Mouse (Mus musculus) midbrain, embryonic 16.5 days (tissue): Measurements from ENCODE around the gene Prkar2b. TPM values are rescaled to one million over a fixed set of nuclear protein-coding genes. Genes with fewer than 3 reads are reported as not detected.

ENCODE experiments used
- ATAC-seq: fragments of 200-750 bp; cut with Nextera tagmentation; 2 replicates; pipeline ENCODE4 v1.8.0; 2017; ENCODE audit warnings: moderate TSS enrichment
- H3K27ac ChIP-seq: fragments of 300-500 bp; sonication (generic); 2 replicates; pipeline ENCODE4 v1.5.1; 2014; ENCODE audit warnings: mild to moderate bottlenecking, low read length, mixed read lengths
- H3K27me3 ChIP-seq: fragments of 300-500 bp; sonication (generic); 2 replicates; pipeline ENCODE4 v1.6.1; 2014; ENCODE audit warnings: low read depth, low read length, mixed read lengths; ENCODE audit not compliant: control insufficient read depth, insufficient read depth
- H3K36me3 ChIP-seq: fragments of 300-500 bp; sonication (generic); 2 replicates; pipeline ENCODE4 v1.6.1; 2014; ENCODE audit warnings: mild to moderate bottlenecking, low read length, moderate library complexity, mixed read lengths; ENCODE audit not compliant: control insufficient read depth, insufficient read depth
- H3K4me1 ChIP-seq: fragments of 300-500 bp; sonication (generic); 2 replicates; pipeline ENCODE4 v1.6.1; 2014; ENCODE audit warnings: mild to moderate bottlenecking, low read length, mixed read lengths; ENCODE audit not compliant: control insufficient read depth, insufficient read depth
- H3K4me2 ChIP-seq: fragments of 300-500 bp; sonication (generic); 2 replicates; pipeline ENCODE4 v1.6.1; 2014; ENCODE audit warnings: mild to moderate bottlenecking, low read length, mixed read lengths
- H3K4me3 ChIP-seq: fragments of 300-500 bp; sonication (generic); 2 replicates; pipeline ENCODE4 v1.5.1; 2014; ENCODE audit warnings: low read depth, mild to moderate bottlenecking, low read length, moderate library complexity, mixed read lengths
- H3K9ac ChIP-seq: fragments of 300-500 bp; sonication (generic); 2 replicates; pipeline ENCODE4 v1.6.1; 2014; ENCODE audit warnings: low read depth, low read length, mixed read lengths
- H3K9me3 ChIP-seq: fragments of 300-500 bp; sonication (generic); replicated peaks from 2 replicates; pipeline ENCODE4 v1.6.1; 2014; ENCODE audit warnings: mild to moderate bottlenecking, low read length, mixed read lengths; ENCODE audit not compliant: control insufficient read depth, poor library complexity, severe bottlenecking
- WGBS: fragments of 180-500 bp; shearing (Covaris S2); extraction: QIAGEN DNeasy Blood & Tissue Kit; methylation state at CpG from one replicate; pipeline ENCODE4 v1.1.7; 2014; 5-methylcytosine and 5-hydroxymethylcytosine counted together
- polyA plus RNA-seq: library from polyadenylated mRNA; unstranded; fragments of >200 nt; fragmentation: Nextera tagmentation; extraction: Ambion mirVana; gene quantifications from 2 replicates; pipeline ENCODE4 v1.2.1, GENCODE M21; 2015

Gene Prkar2b
- polyA plus RNA-seq, 1 experiment from 2014 or later, result 149 TPM

- Histone ChIP-seq H3K9me3 (peaks cover 3% of the 10 kb centered on the region; the same call in 1 of the 2 replicates), H3K4me2 (no peak overlapping the region), H3K27me3 (no peaks in the 10 kb centered on the region), H3K4me3 (no peak overlapping the region), H3K4me1 (no peaks in the 10 kb centered on the region), H3K27ac (no peak overlapping the region), H3K9ac (no peak overlapping the region), H3K36me3 (no peaks in the 10 kb centered on the region)
- ATAC-seq, result no peak
- WGBS, result 85% methylated on average over 5 of the region's 5 CpGs
These were observed 52.4 kb downstream of the Prkar2b start for GRCm38 (mm10) chr12:32008728-32009127.

GRCm38 (mm10) chr12:32007646-32008045, 53.5 kb downstream of the Prkar2b start:
- H3K4me1 ChIP-seq, result no peaks in the 10 kb centered on the region
- no peak overlapping the region for H3K9ac ChIP-seq
- WGBS, result 68% methylated on average over 4 of the region's 4 CpGs
- no peaks in the 10 kb centered on the region for H3K36me3 ChIP-seq
- H3K4me2 ChIP-seq, result no peak overlapping the region
- no peaks in the 10 kb centered on the region for H3K27me3 ChIP-seq
- H3K9me3 ChIP-seq, result peaks cover 3% of the 10 kb centered on the region; the same call in 1 of the 2 replicates
- H3K4me3 ChIP-seq, result no peak overlapping the region
- no peak overlapping the region for H3K27ac ChIP-seq
- ATAC-seq, result peak; percentile 52; the same call in 1 of the 2 replicates

DNA sequence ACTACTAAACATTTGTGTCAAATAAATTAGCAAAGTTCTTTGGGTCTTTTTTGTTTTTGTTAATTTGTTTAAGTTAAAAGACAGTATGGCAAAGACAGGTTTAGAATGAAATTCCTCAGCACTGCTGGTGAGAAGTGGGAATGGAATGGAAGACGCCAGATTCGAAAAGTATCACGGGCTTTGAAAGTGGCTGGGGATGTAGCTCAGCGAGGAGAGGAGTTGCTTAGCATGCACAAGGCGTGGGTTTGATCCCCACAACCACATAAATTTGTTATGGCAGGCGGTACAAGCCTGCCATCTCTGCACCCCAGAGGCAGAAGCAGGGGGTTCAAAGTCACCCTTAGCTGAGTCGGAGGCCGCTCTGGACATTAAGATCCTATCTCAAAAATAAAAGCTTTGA, 54.1 kb downstream of the Prkar2b start:
- no peak overlapping the region for H3K4me2 ChIP-seq
- WGBS, result 88% methylated on average over 8 of the region's 8 CpGs
- peaks cover 3% of the 10 kb centered on the region; the same call in 1 of the 2 replicates for H3K9me3 ChIP-seq
- ATAC-seq, result no peak
- no peaks in the 10 kb centered on the region for H3K4me1 ChIP-seq
- H3K36me3 ChIP-seq, result no peaks in the 10 kb centered on the region
- no peak overlapping the region for H3K9ac ChIP-seq
- no peaks in the 10 kb centered on the region for H3K27me3 ChIP-seq
- H3K27ac ChIP-seq, result no peak overlapping the region
- no peak overlapping the region for H3K4me3 ChIP-seq

DNA sequence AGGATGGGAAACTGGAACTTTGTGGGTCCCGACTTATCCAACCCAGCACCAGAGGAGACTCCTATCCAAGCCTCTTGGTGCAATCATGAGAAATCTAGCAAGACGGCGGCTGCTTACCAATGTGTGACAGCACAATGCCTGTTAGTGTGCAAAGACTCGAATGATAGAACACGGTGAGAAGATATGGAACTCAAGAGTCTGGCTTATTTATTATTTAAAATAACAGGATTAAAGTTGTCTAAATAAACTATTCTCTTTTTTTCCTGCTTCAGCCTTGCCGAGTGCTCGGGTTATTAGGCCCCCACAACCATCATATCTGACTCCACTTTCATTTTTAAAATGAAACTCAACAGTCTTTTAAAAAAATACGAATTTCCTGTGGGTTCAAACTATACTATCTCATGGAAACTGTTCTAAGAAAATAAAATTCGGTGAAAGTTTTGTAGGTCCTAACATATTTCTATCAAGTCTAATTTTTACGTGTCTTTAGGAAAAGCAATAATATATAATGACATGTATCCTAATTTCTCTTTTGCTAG, 54.6 kb downstream of the Prkar2b start:
- Histone ChIP-seq H3K4me1 (no peaks in the 10 kb centered on the region), H3K4me3 (no peak overlapping the region), H3K27ac (no peak overlapping the region), H3K36me3 (no peaks in the 10 kb centered on the region), H3K27me3 (no peaks in the 10 kb centered on the region), H3K4me2 (no peak overlapping the region), H3K9me3 (peaks cover 3% of the 10 kb centered on the region; the same call in 1 of the 2 replicates), H3K9ac (no peak overlapping the region)
- WGBS, result 90% methylated on average over 10 of the region's 10 CpGs
- ATAC-seq, result no peak

DNA sequence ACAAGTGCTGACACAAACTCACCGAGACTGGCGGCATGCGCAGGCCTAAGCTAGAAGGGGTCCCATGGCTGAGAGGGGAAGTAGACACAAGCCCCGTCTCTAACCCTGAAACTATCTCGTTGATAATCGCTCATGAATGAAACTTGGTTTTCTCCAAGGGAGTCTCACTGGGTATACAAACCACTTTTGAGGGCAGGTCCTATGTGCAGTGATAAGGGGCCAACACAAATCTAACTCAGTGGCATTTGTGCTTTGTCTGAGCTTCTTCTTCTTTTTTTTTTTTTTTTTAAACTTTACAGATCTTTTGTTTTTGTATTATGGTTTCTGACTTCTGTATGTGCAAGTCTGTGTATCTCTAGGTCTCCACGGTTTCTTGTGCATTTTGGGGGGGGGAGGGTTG, 60.6 kb downstream of the Prkar2b start:
- no peak overlapping the region for H3K4me3 ChIP-seq
- H3K9me3 ChIP-seq, result peaks cover 3% of the 10 kb centered on the region; the same call in 1 of the 2 replicates
- ATAC-seq, result no peak
- H3K27me3 ChIP-seq, result no peaks in the 10 kb centered on the region
- no peak overlapping the region for H3K4me2 ChIP-seq
- no peaks in the 10 kb centered on the region for H3K4me1 ChIP-seq
- no peak overlapping the region for H3K9ac ChIP-seq
- no peak overlapping the region for H3K27ac ChIP-seq
- no peaks in the 10 kb centered on the region for H3K36me3 ChIP-seq
- WGBS, result 91% methylated on average over 7 of the region's 7 CpGs

DNA sequence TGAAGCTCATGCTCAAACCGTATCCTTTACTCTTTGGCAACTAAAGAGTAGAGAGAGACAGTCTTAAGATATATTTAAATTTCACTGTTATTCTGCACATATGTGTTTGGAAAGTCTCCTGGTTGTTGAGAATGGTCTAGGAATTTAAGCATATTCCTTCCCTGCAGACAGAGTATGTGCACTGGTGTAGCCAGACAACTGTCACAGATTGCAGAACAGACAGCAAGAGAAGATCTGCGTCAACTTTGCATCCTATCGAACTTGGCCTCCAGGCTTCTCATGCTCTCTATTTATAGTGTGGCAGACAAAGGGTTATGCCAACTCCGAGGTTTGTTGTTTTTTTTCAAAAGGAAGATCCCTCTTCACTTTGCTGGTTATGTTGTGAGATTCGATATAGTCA, 62.4 kb downstream of the Prkar2b start:
- ATAC-seq, result no peak

DNA sequence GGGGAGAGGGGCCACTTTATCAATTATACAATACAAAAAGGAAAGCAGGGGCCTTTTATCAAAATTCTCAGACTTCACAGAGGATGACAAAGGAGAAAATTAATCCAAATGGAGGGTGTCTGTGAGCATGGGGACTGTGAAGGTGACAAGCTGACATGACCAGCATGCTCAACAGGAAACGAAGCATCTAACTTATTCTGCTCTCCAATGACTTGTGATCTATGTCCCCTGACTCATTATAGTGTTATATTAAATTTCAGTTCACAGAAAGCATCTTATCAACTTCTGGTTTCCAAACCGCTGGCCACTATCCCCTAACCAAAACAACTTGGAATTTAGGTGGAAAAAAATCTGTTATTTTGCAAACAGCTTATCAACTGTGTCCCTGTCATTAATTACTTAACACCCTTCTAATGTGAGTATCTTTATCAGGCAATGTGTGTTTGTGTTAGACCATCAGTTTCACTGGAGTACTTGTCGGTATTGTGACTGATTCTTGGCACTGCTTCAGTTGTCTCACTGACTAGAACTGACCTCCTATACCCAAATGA, 63.7 kb downstream of the Prkar2b start:
- Histone ChIP-seq H3K9ac (no peak overlapping the region), H3K36me3 (peaks cover 3% of the 10 kb centered on the region; the same call in 1 of the 2 replicates), H3K27me3 (no peaks in the 10 kb centered on the region), H3K4me2 (no peak overlapping the region), H3K27ac (no peak overlapping the region), H3K4me3 (no peak overlapping the region), H3K4me1 (no peaks in the 10 kb centered on the region), H3K9me3 (no peaks in the 10 kb centered on the region)
- no peak for ATAC-seq
- 76% methylated on average over 3 of the region's 3 CpGs for WGBS

More for the DNA sequence above, 62.4 kb downstream of the Prkar2b start:
- no peak overlapping the region for H3K27ac ChIP-seq
- H3K9ac ChIP-seq, result no peak overlapping the region
- H3K4me1 ChIP-seq, result no peaks in the 10 kb centered on the region
- 81% methylated on average over 5 of the region's 5 CpGs for WGBS
- no peaks in the 10 kb centered on the region for H3K9me3 ChIP-seq
- H3K27me3 ChIP-seq, result no peaks in the 10 kb centered on the region
- H3K4me3 ChIP-seq, result no peak overlapping the region
- H3K4me2 ChIP-seq, result no peak overlapping the region
- H3K36me3 ChIP-seq, result no peaks in the 10 kb centered on the region

GRCm38 (mm10) chr12:31996877-31997276, 64.2 kb downstream of the Prkar2b start:
- peaks cover 5% of the 10 kb centered on the region; the same call in 1 of the 2 replicates for H3K36me3 ChIP-seq
- no peak overlapping the region for H3K4me3 ChIP-seq
- H3K9me3 ChIP-seq, result no peaks in the 10 kb centered on the region
- H3K4me2 ChIP-seq, result no peak overlapping the region
- 73% methylated on average over 5 of the region's 5 CpGs for WGBS
- H3K27me3 ChIP-seq, result no peaks in the 10 kb centered on the region
- no peak overlapping the region for H3K9ac ChIP-seq
- H3K4me1 ChIP-seq, result no peaks in the 10 kb centered on the region
- peak; percentile 23; the same call in 1 of the 2 replicates for ATAC-seq
- no peak overlapping the region for H3K27ac ChIP-seq

DNA sequence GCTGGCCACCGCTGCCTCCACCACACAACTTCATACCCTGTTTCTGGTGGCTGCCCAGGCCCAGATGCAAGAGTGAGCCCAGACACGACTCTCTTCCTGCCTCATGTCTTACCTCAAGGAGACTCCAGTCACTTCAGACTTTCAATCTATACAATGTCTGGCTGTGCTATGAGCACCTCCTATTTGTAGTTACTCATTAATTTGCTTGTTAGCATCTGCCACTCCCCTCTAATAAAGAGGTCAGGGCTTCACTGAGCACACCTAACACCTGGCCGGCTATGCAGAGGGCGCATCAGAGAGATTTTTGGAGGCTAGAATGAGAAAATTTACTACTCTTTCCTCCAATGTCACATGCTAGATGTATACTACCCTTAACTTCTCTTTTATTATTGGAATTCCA, 70.5 kb downstream of the Prkar2b start:
- no peaks in the 10 kb centered on the region for H3K27me3 ChIP-seq
- no peaks in the 10 kb centered on the region for H3K4me1 ChIP-seq
- H3K36me3 ChIP-seq, result peaks cover 10% of the 10 kb centered on the region; the same call in 1 of the 2 replicates
- no peaks in the 10 kb centered on the region for H3K9me3 ChIP-seq
- WGBS, result 91% methylated on average over 4 of the region's 4 CpGs
- no peak for ATAC-seq
- no peak overlapping the region for H3K4me3 ChIP-seq
- H3K9ac ChIP-seq, result no peak overlapping the region
- no peak overlapping the region for H3K4me2 ChIP-seq
- no peak overlapping the region for H3K27ac ChIP-seq
